Mouse (Mus musculus): ENCODE measurements around the gene Vps11.

GRCm38 (mm10) chr9:44348546-44348945 is 12.9 kb downstream of the Vps11 start:
- TF ChIP-seq CTCF (IDR thresholded peaks at IDR 0.05; ENCODE audit: extremely low read depth, insufficient read depth, low read length) (no peak), POLR2A (IDR thresholded peaks at IDR 0.05; ENCODE audit: extremely low read depth, insufficient read depth, low read length) (no peak)
